Mouse (Mus musculus): ENCODE data around the gene Akap13. TPM values are rescaled to one million over a fixed set of nuclear protein-coding genes. Genes with fewer than 3 reads are reported as not detected.

Akap13 gene
- polyA plus RNA-seq, 1 experiment, result 13.2 TPM

DNA sequence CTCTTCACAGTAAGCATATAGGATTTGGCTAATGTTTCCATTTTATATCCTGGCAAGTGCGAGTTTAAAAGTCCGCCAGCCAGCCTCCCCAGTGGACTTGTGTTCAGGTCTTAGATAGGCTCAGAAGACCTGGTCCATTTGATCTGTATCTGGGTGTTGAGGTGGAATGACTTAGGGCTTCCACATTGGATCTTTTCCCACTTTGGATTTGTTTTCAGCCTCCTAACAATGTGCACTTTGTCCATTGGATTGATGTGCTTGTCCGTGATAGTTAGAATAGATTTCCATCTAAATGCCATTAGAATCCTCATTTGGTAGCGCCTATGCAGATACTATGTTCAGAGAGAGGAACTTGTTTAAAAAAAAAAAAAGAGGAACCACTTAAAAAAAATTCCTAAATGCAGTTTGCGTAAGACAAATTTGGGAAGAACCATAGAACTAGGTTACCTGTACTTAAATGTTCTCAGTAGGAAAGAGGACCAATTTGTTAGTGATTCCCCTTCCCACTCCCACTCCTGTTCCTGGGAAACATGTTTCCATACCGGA is 95.5 kb downstream of the Akap13 start:
- H3K4me3 ChIP-seq (ENCODE audit: insufficient read depth, low read depth, low read length), result no peak overlapping the region
- H3K36me3 ChIP-seq (ENCODE audit: control insufficient read depth, insufficient read depth, low read length), result no peaks in the 10 kb centered on the region
- TF ChIP-seq POLR2A (IDR thresholded peaks at IDR 0.05; ENCODE audit: low read depth, low read length) (no peak), CTCF (conservative IDR thresholded peaks at IDR 0.05; ENCODE audit: insufficient read depth, insufficient read length, low read depth, low read length) (no peak)
- no peak overlapping the region for H3K27ac ChIP-seq (ENCODE audit: insufficient read depth, low read depth, low read length)
- DNase-seq, result no peak
- peaks cover 2% of the 10 kb centered on the region; the same call in 1 of the 2 replicates for H3K4me1 ChIP-seq (ENCODE audit: control insufficient read depth, insufficient read depth, low read length)
- 89% methylated on average over 6 of the region's 6 CpGs for WGBS
- H3K27me3 ChIP-seq (replicated peaks; ENCODE audit: control insufficient read depth, insufficient read depth, low read length), result no peaks in the 10 kb centered on the region

DNA sequence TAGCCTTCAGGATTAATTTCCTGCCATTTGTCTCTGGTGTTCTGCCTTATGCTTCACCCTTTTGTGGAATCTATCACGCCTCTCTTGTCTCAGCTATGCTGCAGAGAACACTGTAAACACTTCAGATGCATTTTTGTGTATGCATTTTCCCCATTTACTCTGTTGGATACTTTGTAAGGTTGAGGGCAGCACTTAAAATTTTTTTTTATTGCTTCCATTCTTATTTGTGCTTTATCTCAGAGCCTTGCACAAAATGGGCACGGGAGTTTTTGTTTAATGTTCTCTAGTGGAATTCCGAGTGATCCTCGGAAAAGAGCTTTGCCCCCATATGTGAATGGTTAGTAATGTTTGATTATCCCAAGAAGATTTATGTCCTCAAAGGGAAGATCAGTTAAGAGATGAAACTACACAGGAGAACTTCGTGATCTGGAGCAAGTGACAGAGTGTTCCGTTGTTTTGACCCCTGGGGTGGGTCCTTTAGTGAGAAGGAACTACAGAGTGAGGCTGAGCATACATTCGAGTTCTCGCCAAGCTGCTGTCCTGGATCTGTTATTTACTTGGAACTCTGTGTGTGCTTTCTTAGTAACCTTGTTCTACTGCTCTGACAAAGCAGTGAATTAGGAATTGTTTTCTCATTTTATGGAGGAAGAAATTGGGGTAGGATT is 97.8 kb downstream of the Akap13 start:
- 63% methylated on average over 8 of the region's 8 CpGs for WGBS
- H3K36me3 ChIP-seq (ENCODE audit: control insufficient read depth, insufficient read depth, low read length), result no peaks in the 10 kb centered on the region
- H3K27me3 ChIP-seq (replicated peaks; ENCODE audit: control insufficient read depth, insufficient read depth, low read length), result no peaks in the 10 kb centered on the region
- TF ChIP-seq POLR2A (IDR thresholded peaks at IDR 0.05; ENCODE audit: low read depth, low read length), result no peak
- no peak for TF ChIP-seq CTCF (conservative IDR thresholded peaks at IDR 0.05; ENCODE audit: insufficient read depth, insufficient read length, low read depth, low read length)
- H3K4me3 ChIP-seq (ENCODE audit: insufficient read depth, low read depth, low read length), result no peak overlapping the region
- H3K4me1 ChIP-seq (ENCODE audit: control insufficient read depth, insufficient read depth, low read length), result peaks cover 3% of the 10 kb centered on the region
- no peak for DNase-seq
- no peak overlapping the region for H3K27ac ChIP-seq (ENCODE audit: insufficient read depth, low read depth, low read length)

DNA sequence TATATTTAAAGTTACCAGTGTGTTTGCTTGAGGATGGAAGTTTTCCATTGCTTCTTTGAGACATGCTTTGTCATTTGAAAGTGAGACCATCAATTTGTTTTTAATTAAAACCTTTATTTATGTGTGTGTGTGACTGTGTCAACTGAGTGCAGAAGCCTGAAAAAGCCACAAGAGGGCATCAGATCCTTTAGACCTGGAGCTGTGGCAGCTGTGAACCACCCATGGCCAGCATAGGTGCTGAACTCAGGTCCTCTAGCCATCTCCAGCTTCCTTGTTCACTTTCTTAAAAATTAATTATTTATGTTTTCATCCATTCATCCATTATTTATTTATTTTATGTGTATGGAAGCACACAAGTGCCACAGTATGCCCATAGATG is 98.3 kb downstream of the Akap13 start:
- Histone ChIP-seq H3K4me1 (ENCODE audit: control insufficient read depth, insufficient read depth, low read length) (peaks cover 6% of the 10 kb centered on the region), H3K27ac (ENCODE audit: insufficient read depth, low read depth, low read length) (no peak overlapping the region), H3K27me3 (replicated peaks; ENCODE audit: control insufficient read depth, insufficient read depth, low read length) (no peaks in the 10 kb centered on the region), H3K36me3 (ENCODE audit: control insufficient read depth, insufficient read depth, low read length) (no peaks in the 10 kb centered on the region), H3K4me3 (ENCODE audit: insufficient read depth, low read depth, low read length) (no peak overlapping the region)
- TF ChIP-seq POLR2A (IDR thresholded peaks at IDR 0.05; ENCODE audit: low read depth, low read length) (no peak), CTCF (conservative IDR thresholded peaks at IDR 0.05; ENCODE audit: insufficient read depth, insufficient read length, low read depth, low read length) (peak; percentile 40)
- no peak for DNase-seq

DNA sequence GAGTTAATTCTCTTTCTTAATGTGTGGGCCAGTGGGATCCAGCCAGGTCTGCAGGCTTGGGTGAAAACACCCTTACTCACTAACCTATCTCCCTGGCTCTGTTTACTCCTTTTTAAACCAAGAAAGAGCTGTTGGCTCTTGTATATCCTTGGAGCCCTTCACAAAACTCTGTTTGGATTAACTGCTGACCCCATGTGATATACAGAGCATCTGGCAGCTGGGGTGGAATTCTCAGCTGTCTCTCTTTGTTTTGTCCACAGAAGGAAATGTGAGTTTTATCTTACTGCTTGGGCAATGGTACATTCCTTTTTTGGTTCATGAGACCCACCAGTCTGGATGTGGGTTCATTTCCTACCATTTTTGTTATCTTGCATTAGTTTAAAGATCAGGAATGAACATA is 98.7 kb downstream of the Akap13 start:
- Histone ChIP-seq H3K36me3 (ENCODE audit: control insufficient read depth, insufficient read depth, low read length) (no peaks in the 10 kb centered on the region), H3K27ac (ENCODE audit: insufficient read depth, low read depth, low read length) (no peak overlapping the region), H3K27me3 (replicated peaks; ENCODE audit: control insufficient read depth, insufficient read depth, low read length) (no peaks in the 10 kb centered on the region), H3K4me3 (ENCODE audit: insufficient read depth, low read depth, low read length) (no peak overlapping the region), H3K4me1 (ENCODE audit: control insufficient read depth, insufficient read depth, low read length) (peaks cover 6% of the 10 kb centered on the region)
- no peak for DNase-seq
- TF ChIP-seq CTCF (conservative IDR thresholded peaks at IDR 0.05; ENCODE audit: insufficient read depth, insufficient read length, low read depth, low read length) (no peak), POLR2A (IDR thresholded peaks at IDR 0.05; ENCODE audit: low read depth, low read length) (no peak)

DNA sequence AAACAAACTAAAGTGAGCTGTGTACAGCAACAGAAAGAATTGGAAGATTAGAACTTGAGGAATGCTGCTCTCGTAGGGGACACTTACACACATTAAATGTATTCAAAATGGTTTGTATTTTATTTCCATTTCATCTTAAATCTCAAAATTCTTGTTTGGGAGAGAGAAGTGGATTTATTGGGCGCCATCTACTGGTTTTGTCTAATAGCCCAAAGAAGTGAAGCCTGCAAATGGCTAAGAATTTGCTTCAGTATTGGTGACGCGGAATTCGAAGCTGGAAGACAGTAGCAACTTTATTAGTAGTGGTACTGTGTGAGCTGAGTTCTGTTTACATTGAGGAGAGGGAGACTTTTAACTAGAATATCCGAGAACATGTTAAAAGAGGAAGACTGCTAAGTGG is 100.6 kb downstream of the Akap13 start:
- 41% methylated on average over 6 of the region's 6 CpGs for WGBS
- H3K27me3 ChIP-seq (replicated peaks; ENCODE audit: control insufficient read depth, insufficient read depth, low read length), result no peaks in the 10 kb centered on the region
- no peaks in the 10 kb centered on the region for H3K36me3 ChIP-seq (ENCODE audit: control insufficient read depth, insufficient read depth, low read length)
- peak; percentile 34 for DNase-seq
- no peak overlapping the region for H3K27ac ChIP-seq (ENCODE audit: insufficient read depth, low read depth, low read length)
- no peak overlapping the region for H3K4me3 ChIP-seq (ENCODE audit: insufficient read depth, low read depth, low read length)
- H3K4me1 ChIP-seq (ENCODE audit: control insufficient read depth, insufficient read depth, low read length), result peaks cover 6% of the 10 kb centered on the region
- no peak for TF ChIP-seq POLR2A (IDR thresholded peaks at IDR 0.05; ENCODE audit: low read depth, low read length)
- TF ChIP-seq CTCF (conservative IDR thresholded peaks at IDR 0.05; ENCODE audit: insufficient read depth, insufficient read length, low read depth, low read length), result no peak

DNA sequence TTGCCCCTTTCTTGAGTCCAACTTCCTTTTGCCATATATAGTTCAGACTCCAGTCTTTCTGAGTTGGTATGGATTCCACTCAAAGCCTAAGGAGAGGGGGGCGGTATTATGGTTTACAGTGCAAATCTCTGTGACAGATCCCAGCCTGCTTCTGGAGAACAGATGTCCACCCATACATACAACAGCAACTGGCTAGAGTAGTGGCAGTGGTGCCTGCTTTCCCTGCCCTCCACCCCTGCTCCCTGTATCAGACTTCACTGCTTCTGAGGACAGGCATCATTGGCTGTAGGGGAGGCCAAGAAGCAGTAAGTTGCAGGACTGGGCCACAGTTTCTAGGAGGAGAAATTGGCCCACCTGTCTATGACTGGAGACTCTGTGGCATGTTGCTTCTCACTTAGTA is 102.9 kb downstream of the Akap13 start:
- Histone ChIP-seq H3K36me3 (ENCODE audit: control insufficient read depth, insufficient read depth, low read length) (no peaks in the 10 kb centered on the region), H3K4me1 (ENCODE audit: control insufficient read depth, insufficient read depth, low read length) (peaks cover 6% of the 10 kb centered on the region), H3K27me3 (replicated peaks; ENCODE audit: control insufficient read depth, insufficient read depth, low read length) (no peaks in the 10 kb centered on the region), H3K4me3 (ENCODE audit: insufficient read depth, low read depth, low read length) (no peak overlapping the region), H3K27ac (ENCODE audit: insufficient read depth, low read depth, low read length) (peak overlapping the region; percentile 46; the same call in 1 of the 2 replicates)
- 92% methylated on average over 1 of the region's 1 CpGs for WGBS
- TF ChIP-seq POLR2A (IDR thresholded peaks at IDR 0.05; ENCODE audit: low read depth, low read length), result no peak
- no peak for DNase-seq

DNA sequence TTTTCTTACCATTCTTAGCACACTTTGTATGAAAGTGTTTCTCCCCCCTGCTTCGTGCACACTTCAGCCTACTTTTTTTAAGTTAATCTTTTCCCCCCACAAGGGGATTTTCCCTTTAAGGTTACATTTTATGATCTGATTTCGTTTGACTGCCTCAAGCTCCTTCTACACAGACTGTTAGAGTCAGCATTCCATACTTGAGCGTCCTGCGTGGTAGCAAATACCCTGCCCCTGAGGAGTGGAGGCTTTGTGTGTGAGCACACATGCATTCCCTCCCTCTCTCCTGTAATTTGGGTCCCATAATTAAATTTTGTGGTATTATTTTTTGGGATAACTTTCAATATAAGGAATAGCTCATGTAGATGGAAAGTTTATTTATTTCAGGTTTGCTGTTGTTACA is 103.8 kb downstream of the Akap13 start:
- Histone ChIP-seq H3K27me3 (replicated peaks; ENCODE audit: control insufficient read depth, insufficient read depth, low read length) (no peaks in the 10 kb centered on the region), H3K36me3 (ENCODE audit: control insufficient read depth, insufficient read depth, low read length) (no peaks in the 10 kb centered on the region), H3K4me3 (ENCODE audit: insufficient read depth, low read depth, low read length) (no peak overlapping the region), H3K4me1 (ENCODE audit: control insufficient read depth, insufficient read depth, low read length) (peaks cover 6% of the 10 kb centered on the region), H3K27ac (ENCODE audit: insufficient read depth, low read depth, low read length) (peak overlapping the region; percentile 46)
- 26% methylated on average over 4 of the region's 4 CpGs for WGBS
- TF ChIP-seq CTCF (conservative IDR thresholded peaks at IDR 0.05; ENCODE audit: insufficient read depth, insufficient read length, low read depth, low read length), result no peak
- TF ChIP-seq POLR2A (IDR thresholded peaks at IDR 0.05; ENCODE audit: low read depth, low read length), result no peak
- no peak for DNase-seq
